Mouse (Mus musculus) brown adipose tissue, adult 24 weeks (tissue): ENCODE measurements around the gene Map3k5. TPM values are rescaled to one million over a fixed set of nuclear protein-coding genes. Genes with fewer than 3 reads are reported as not detected.

Experiments
- H3K27ac ChIP-seq: fragments of 200-500 bp; replicated peaks from 2 replicates; pipeline ENCODE4 v1.5.1; 2012; ENCODE audit warnings: low read depth, mild to moderate bottlenecking, low read length
- H3K4me1 ChIP-seq: fragments of 200-500 bp; 2 replicates; pipeline ENCODE4 v1.6.1; 2012; ENCODE audit warnings: low read length, mixed read lengths; ENCODE audit not compliant: control insufficient read depth, insufficient read depth, insufficient read length
- H3K4me3 ChIP-seq: fragments of 200-500 bp; 2 replicates; pipeline ENCODE4 v1.5.1; 2012; ENCODE audit warnings: low read depth, mild to moderate bottlenecking, low read length, moderate library complexity; ENCODE audit not compliant: insufficient read depth
- polyA plus RNA-seq: library from polyadenylated mRNA; stranded (reverse); fragments of >200 nt; gene quantifications from 2 replicates; pipeline ENCODE4 v1.2.4, GENCODE M21; 2012; ENCODE audit not compliant: missing spikeins, insufficient read depth, insufficient read length

Map3k5 gene
- polyA plus RNA-seq, 1 experiment, result 13.1 TPM

- no peak overlapping the region for H3K4me3 ChIP-seq
- H3K4me1 ChIP-seq, result peaks cover 5% of the 10 kb centered on the region
Observed at GRCm38 (mm10) chr10:20025781-20026520, 91.7 kb downstream of the Map3k5 start.

DNA sequence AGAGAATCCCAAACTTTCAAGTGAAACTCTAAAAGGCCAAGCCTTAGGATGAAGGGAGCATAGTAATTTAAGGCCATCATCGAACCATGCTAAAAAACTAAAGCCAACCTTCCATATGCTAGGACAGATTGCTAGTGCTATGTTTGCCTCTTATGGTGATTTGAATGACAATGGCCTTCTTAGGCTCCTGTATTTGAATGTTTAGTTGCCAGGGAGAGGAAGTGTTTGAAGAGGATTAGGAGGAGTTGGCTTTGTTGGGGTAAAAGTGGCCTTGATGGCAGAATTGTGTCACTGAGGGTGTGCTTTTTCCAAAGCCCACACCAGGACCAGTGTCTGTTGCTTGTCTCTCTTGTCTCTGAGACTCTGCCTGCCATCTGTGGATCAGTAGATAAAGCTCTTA is 96.4 kb downstream of the Map3k5 start:
- H3K4me3 ChIP-seq, result no peak overlapping the region

More at GRCm38 (mm10) chr10:20025781-20026520, 91.7 kb downstream of the Map3k5 start:
- no peak overlapping the region for H3K27ac ChIP-seq

DNA sequence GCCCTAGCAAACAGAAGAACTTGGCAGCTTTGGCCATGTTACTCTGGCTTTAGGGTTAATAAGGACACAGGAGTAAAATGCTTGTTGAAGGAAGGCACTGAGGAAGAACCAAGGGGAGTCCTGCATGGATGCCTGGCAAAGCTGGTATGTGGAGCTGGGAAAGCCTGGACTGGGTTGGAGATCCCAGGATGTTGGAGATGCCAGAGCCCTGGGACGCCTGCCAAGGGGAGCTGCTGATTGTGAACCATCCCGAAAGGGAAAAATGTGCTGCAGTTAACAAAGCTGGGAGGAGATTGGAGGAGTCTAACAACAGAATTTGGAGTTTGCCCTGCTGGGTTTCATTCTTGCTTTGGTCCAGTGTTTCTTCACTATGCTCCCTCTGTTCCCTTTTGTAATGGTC is 97.7 kb downstream of the Map3k5 start:
- Histone ChIP-seq H3K4me3 (no peak overlapping the region), H3K27ac (no peak overlapping the region)

More for the DNA sequence above, 96.4 kb downstream of the Map3k5 start:
- Histone ChIP-seq H3K27ac (no peak overlapping the region), H3K4me1 (no peaks in the 10 kb centered on the region)

DNA sequence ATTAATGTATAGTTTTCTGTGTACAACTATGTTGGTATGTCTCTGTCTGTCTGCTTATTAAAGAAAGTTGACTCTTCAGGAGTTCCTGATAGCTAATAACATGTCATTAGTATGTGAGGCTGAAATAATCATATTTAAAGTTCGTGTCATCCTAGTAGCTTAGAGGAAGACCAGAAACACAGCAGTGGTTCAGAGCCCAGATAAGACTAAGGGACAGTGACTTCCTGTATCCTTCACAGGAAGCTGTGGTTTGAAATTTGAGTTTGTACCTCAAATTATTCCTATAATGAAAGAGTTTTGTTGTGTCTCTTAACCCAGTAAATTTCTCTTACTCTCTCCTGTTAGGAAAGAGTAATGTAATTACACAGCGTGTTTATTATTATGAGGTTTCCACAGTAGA is 102.1 kb downstream of the Map3k5 start:
- Histone ChIP-seq H3K4me3 (no peak overlapping the region), H3K27ac (no peak overlapping the region), H3K4me1 (peaks cover 3% of the 10 kb centered on the region)

More for the DNA sequence above, 97.7 kb downstream of the Map3k5 start:
- H3K4me1 ChIP-seq, result no peaks in the 10 kb centered on the region

GRCm38 (mm10) chr10:20036846-20037245 is 102.6 kb downstream of the Map3k5 start:
- Histone ChIP-seq H3K27ac (no peak overlapping the region; the same call in 1 of the 2 replicates), H3K4me3 (no peak overlapping the region), H3K4me1 (peaks cover 3% of the 10 kb centered on the region)

GRCm38 (mm10) chr10:20039531-20039930 is 105.3 kb downstream of the Map3k5 start:
- Histone ChIP-seq H3K27ac (no peak overlapping the region), H3K4me3 (no peak overlapping the region), H3K4me1 (peaks cover 3% of the 10 kb centered on the region)

DNA sequence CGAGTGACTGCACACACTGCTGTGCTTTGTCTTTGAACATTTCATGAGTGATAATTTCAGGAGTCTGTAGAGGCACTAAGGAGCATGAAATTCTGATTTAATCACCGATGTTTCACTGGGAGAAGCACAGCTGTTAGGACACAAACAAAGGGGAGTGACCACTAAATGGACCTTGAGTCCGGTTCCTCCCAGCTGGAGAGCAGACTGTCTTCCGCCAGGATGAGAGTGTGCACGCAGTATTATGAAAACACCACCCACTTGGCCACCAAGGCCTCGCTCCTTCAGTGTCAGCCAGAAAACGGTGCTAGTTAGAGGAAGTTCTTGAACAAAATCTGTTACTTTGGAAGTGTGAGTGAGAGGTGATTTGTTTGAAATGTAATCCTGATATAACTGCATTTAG is 105.8 kb downstream of the Map3k5 start:
- peaks cover 3% of the 10 kb centered on the region for H3K4me1 ChIP-seq
- no peak overlapping the region for H3K4me3 ChIP-seq
- H3K27ac ChIP-seq, result peak overlapping the region; percentile 15; the same call in 1 of the 2 replicates

DNA sequence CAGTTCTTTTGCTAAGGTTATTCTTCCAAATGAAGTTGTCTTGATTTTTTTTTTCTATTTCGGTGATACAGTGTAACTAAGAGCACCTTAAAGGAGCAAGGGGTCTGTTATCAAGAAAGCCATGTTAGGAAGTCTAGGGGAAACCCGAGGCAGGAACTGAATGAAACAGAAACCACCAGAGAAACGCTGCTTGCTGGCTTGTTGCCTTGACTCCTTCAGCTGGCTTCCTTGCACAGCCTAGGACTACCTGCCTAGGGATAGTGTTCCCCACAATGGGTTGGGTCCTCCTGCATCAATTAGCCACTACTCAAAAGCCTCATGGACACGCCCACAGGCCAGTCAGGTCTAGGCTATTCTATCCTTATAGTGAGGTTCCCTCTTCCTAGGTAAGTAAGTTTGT is 106.4 kb downstream of the Map3k5 start:
- H3K4me1 ChIP-seq, result peaks cover 3% of the 10 kb centered on the region
- H3K4me3 ChIP-seq, result no peak overlapping the region
- no peak overlapping the region for H3K27ac ChIP-seq

DNA sequence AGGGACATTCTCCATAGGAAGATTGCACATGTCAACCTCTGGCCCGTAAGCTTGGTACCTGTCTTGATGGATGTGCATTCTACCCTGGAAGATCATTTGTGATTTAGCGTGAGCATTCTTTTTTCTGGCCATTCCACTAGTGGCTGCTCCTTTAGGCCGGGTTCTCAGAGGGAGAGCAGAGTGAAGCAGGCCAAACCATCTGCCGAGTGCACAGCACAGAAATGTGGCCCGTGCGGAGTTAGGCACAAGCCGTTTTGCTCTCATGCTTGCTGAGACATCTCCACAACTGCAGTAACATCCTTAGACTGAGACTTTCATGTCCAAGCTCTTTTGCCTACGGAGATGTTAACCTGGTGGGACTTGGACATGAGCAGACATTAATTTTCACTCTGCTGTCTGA is 107.8 kb downstream of the Map3k5 start:
- H3K4me1 ChIP-seq, result peaks cover 3% of the 10 kb centered on the region
- H3K27ac ChIP-seq, result no peak overlapping the region
- H3K4me3 ChIP-seq, result no peak overlapping the region

- Histone ChIP-seq H3K4me1 (peaks cover 3% of the 10 kb centered on the region), H3K4me3 (no peak overlapping the region), H3K27ac (no peak overlapping the region)
Observed at GRCm38 (mm10) chr10:20044051-20044450, 109.8 kb downstream of the Map3k5 start.

GRCm38 (mm10) chr10:20045733-20046495 is 111.6 kb downstream of the Map3k5 start:
- no peaks in the 10 kb centered on the region; the same call in 1 of the 2 replicates for H3K4me1 ChIP-seq
- 0 out of 2 replicates have a peak overlapping the region, but pooled peaks have one; percentile 14 for H3K27ac ChIP-seq
- H3K4me3 ChIP-seq, result no peak overlapping the region

GRCm38 (mm10) chr10:20056859-20057644 is 122.8 kb downstream of the Map3k5 start:
- Histone ChIP-seq H3K4me3 (no peak overlapping the region), H3K27ac (peak overlapping the region; percentile 7), H3K4me1 (peaks cover 15% of the 10 kb centered on the region)

GRCm38 (mm10) chr10:20058031-20058430 is 123.8 kb downstream of the Map3k5 start:
- peaks cover 15% of the 10 kb centered on the region for H3K4me1 ChIP-seq
- peak overlapping the region; percentile 43 for H3K27ac ChIP-seq
- H3K4me3 ChIP-seq, result no peak overlapping the region

GRCm38 (mm10) chr10:20058841-20059240 is 124.6 kb downstream of the Map3k5 start:
- no peak overlapping the region for H3K4me3 ChIP-seq
- peaks cover 15% of the 10 kb centered on the region for H3K4me1 ChIP-seq
- H3K27ac ChIP-seq, result peak overlapping the region; percentile 65
